8 mouse cellular contexts compared by ENCODE assay signal in the genomic region with DNA sequence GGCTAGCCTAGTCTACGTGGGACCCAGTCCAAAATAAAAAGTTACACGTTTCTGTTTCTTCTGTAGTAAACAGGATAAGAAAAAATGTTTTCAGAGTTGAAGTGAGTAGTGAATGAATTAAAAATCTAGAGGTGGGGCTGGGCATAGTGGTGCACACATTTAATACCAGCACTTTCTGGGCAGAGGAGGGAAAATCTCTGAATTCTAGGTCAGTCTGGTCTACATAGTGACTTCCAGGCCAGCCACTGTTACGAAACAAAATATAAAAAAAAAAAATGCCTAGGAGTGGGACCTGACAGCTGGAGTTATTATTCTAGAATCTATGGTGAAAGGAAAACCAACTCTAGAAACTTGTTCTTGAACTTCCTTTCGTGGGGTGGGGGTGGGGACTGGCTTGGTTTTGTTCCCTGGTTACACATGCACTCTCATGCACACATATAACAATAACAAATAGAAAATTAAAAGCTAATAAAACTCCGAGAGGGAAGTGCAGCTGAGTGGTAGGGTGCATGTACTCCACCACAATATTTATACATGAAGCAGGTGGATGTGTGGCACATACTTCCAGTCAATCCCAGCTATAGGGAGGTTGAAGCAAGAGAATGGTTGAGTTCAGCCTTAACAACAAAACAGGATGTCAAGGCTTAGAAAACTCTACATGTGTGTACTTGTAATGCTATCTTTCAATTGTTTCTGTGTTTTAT. TPM values are rescaled to one million over a fixed set of nuclear protein-coding genes. Genes with fewer than 3 reads are reported as not detected.
A peak's percentile ranks its signal among the peaks of the same experiment; 100 is the strongest.
DNase-seq lines count a peak whose midpoint lies in the region; ATAC-seq lines count a peak whose summit lies in the region.

No protein-coding gene starts in this region.

- H3K4me1 ChIP-seq in liver, embryonic 11.5 days (replicated peaks; ENCODE audit: control insufficient read depth, insufficient read depth, low read length): peaks cover 21% of the 10 kb centered on the region
- peaks cover 30% of the 10 kb centered on the region for H3K4me1 ChIP-seq in forebrain, embryonic 10.5 days
- peaks cover 19% of the 10 kb centered on the region for H3K4me1 ChIP-seq in intestine, embryonic 16.5 days (ENCODE audit: control insufficient read depth, insufficient read depth, low read length)
- H3K4me1 ChIP-seq in neural tube, embryonic 12.5 days: peaks cover 12% of the 10 kb centered on the region

- no peak for DNase-seq in liver, embryonic 11.5 days (ENCODE audit: low spot score)
- no peak for DNase-seq in liver
- DNase-seq in forebrain, embryonic 10.5 days (ENCODE audit: extremely low spot score, low spot score): no peak
- no peak for DNase-seq in right cerebral cortex, postnatal 10 days (ENCODE audit: low spot score in 2 of 2)
- DNase-seq in gastrocnemius, postnatal 25 days: no peak

- no peaks in the 10 kb centered on the region for H3K27me3 ChIP-seq in liver, embryonic 11.5 days (replicated peaks; ENCODE audit: control insufficient read depth, insufficient read depth, low read length)
- no peaks in the 10 kb centered on the region for H3K27me3 ChIP-seq in forebrain, embryonic 10.5 days (ENCODE audit: poor library complexity, severe bottlenecking)
- H3K27me3 ChIP-seq in intestine, embryonic 16.5 days (replicated peaks; ENCODE audit: control insufficient read depth, insufficient read depth, low read length): no peaks in the 10 kb centered on the region
- no peaks in the 10 kb centered on the region for H3K27me3 ChIP-seq in neural tube, embryonic 12.5 days (replicated peaks)

- peaks cover 6% of the 10 kb centered on the region; the same call in 1 of the 2 replicates for H3K36me3 ChIP-seq in liver, embryonic 11.5 days (ENCODE audit: control insufficient read depth, insufficient read depth, low read length)
- peaks cover 27% of the 10 kb centered on the region for H3K36me3 ChIP-seq in forebrain, embryonic 10.5 days (replicated peaks)
- no peaks in the 10 kb centered on the region for H3K36me3 ChIP-seq in intestine, embryonic 16.5 days (ENCODE audit: control insufficient read depth, insufficient read depth, low read length)
- H3K36me3 ChIP-seq in neural tube, embryonic 12.5 days: 0 out of 2 replicates have a peak, but pooled peaks cover 5% of the 10 kb centered on the region

- no peak for ATAC-seq in liver, embryonic 11.5 days (replicated peaks; ENCODE audit: low FRiP score)
- no peak for ATAC-seq in intestine, embryonic 16.5 days
- peak; percentile 31; the same call in 1 of the 2 replicates for ATAC-seq in neural tube, embryonic 12.5 days (ENCODE audit: low FRiP score, low read depth)
- ATAC-seq in activated CD4-positive, CD25-positive, alpha-beta regulatory T cell, adult 4 months: no peak

- H3K9me3 ChIP-seq in liver, embryonic 11.5 days (ENCODE audit: control insufficient read depth, low read length): no peaks in the 10 kb centered on the region
- H3K9me3 ChIP-seq in forebrain, embryonic 10.5 days: no peaks in the 10 kb centered on the region
- no peaks in the 10 kb centered on the region for H3K9me3 ChIP-seq in intestine, embryonic 16.5 days (ENCODE audit: control insufficient read depth, low read length)
- no peaks in the 10 kb centered on the region for H3K9me3 ChIP-seq in neural tube, embryonic 12.5 days

- peak overlapping the region; percentile 91 for H3K4me2 ChIP-seq in liver, embryonic 11.5 days
- peak overlapping the region; percentile 61 for H3K4me2 ChIP-seq in intestine, embryonic 16.5 days (ENCODE audit: low read depth, low read length)
- H3K4me2 ChIP-seq in neural tube, embryonic 12.5 days (replicated peaks): peak overlapping the region; percentile 82

- 42% methylated on average over 5 of the region's 5 CpGs for WGBS in liver, embryonic 11.5 days
- WGBS in forebrain, embryonic 10.5 days: 51% methylated on average over 5 of the region's 5 CpGs
- WGBS in intestine, embryonic 16.5 days: 43% methylated on average over 5 of the region's 5 CpGs
- WGBS in neural tube, embryonic 12.5 days: 58% methylated on average over 5 of the region's 5 CpGs

- H3K27ac ChIP-seq in liver, embryonic 11.5 days (ENCODE audit: low read depth, low read length): no peak overlapping the region
- 0 out of 2 replicates have a peak overlapping the region, but pooled peaks have one; percentile 51 for H3K27ac ChIP-seq in forebrain, embryonic 10.5 days
- H3K27ac ChIP-seq in intestine, embryonic 16.5 days (ENCODE audit: low read length): no peak overlapping the region
- no peak overlapping the region for H3K27ac ChIP-seq in neural tube, embryonic 12.5 days

- H3K9ac ChIP-seq in liver, embryonic 11.5 days (ENCODE audit: low read depth, low read length): no peak overlapping the region
- H3K9ac ChIP-seq in intestine, embryonic 16.5 days (ENCODE audit: low read depth, low read length): peak overlapping the region; percentile 93; the same call in 1 of the 2 replicates
- H3K9ac ChIP-seq in neural tube, embryonic 12.5 days: no peak overlapping the region

- no peak overlapping the region; the same call in 1 of the 2 replicates for H3K4me3 ChIP-seq in liver, embryonic 11.5 days (ENCODE audit: low read depth, low read length)
- peak overlapping the region; percentile 79 for H3K4me3 ChIP-seq in forebrain, embryonic 10.5 days
- peak overlapping the region; percentile 97 for H3K4me3 ChIP-seq in intestine, embryonic 16.5 days (ENCODE audit: low read length)
- peak overlapping the region; percentile 91 for H3K4me3 ChIP-seq in neural tube, embryonic 12.5 days

RNA-seq across cellular contexts. Expression of gene Ccdc117, which starts 0.6 kb away (rescaled TPM):
- 22.3 and 24.6 TPM in 2 replicates for polyA plus RNA-seq in liver, embryonic 11.5 days (2014; fragmentation: Nextera tagmentation; extraction: Ambion mirVana)
- 21.5 and 27.2 TPM in 2 replicates for polyA plus RNA-seq in forebrain, embryonic 10.5 days (2016; fragmentation: Nextera tagmentation; extraction: Ambion mirVana)
- polyA plus RNA-seq in intestine, embryonic 16.5 days (2015; fragmentation: Nextera tagmentation; extraction: Ambion mirVana): 11.1 and 11.9 TPM in 2 replicates
- 22.3 and 23.5 TPM in 2 replicates for polyA plus RNA-seq in neural tube, embryonic 12.5 days (2016; fragmentation: Nextera tagmentation; extraction: Ambion mirVana)
- 1 to 10 TPM; 3.5 to 4.2 TPM for polyA plus RNA-seq in activated CD4-positive, CD25-positive, alpha-beta regulatory T cell, adult 4 months (2017; shearing (Covaris generic))
- total RNA-seq in gastrocnemius, postnatal 25 days (2021): 10 to 100 TPM; 14.9 to 15.6 TPM

RNA-seq across cellular contexts. Expression of gene Xbp1, which starts 22.2 kb away (rescaled TPM):
- polyA plus RNA-seq in liver, embryonic 11.5 days (2014; fragmentation: Nextera tagmentation; extraction: Ambion mirVana): 149 TPM in 2 replicates
- polyA plus RNA-seq in forebrain, embryonic 10.5 days (2016; fragmentation: Nextera tagmentation; extraction: Ambion mirVana): 93.9 and 99.6 TPM in 2 replicates
- polyA plus RNA-seq in intestine, embryonic 16.5 days (2015; fragmentation: Nextera tagmentation; extraction: Ambion mirVana): 222 and 249 TPM in 2 replicates
- 132 and 141 TPM in 2 replicates for polyA plus RNA-seq in neural tube, embryonic 12.5 days (2016; fragmentation: Nextera tagmentation; extraction: Ambion mirVana)
- 10 to 100 TPM; 52.4 to 55.6 TPM for polyA plus RNA-seq in activated CD4-positive, CD25-positive, alpha-beta regulatory T cell, adult 4 months (2017; shearing (Covaris generic))
- total RNA-seq in gastrocnemius, postnatal 25 days (2021): 10 to 100 TPM; 53.0 to 60.9 TPM

RNA-seq across cellular contexts. Expression of gene Ankrd36, which starts 26.9 kb away (rescaled TPM):
- polyA plus RNA-seq in liver, embryonic 11.5 days (2014; fragmentation: Nextera tagmentation; extraction: Ambion mirVana): 0.73 and 0.82 TPM in 2 replicates
- not detected in 2 replicates for polyA plus RNA-seq in forebrain, embryonic 10.5 days (2016; fragmentation: Nextera tagmentation; extraction: Ambion mirVana)
- not detected in 2 replicates for polyA plus RNA-seq in intestine, embryonic 16.5 days (2015; fragmentation: Nextera tagmentation; extraction: Ambion mirVana)
- not detected in 2 replicates for polyA plus RNA-seq in neural tube, embryonic 12.5 days (2016; fragmentation: Nextera tagmentation; extraction: Ambion mirVana)
- not detected for polyA plus RNA-seq in activated CD4-positive, CD25-positive, alpha-beta regulatory T cell, adult 4 months (2017; shearing (Covaris generic))
- total RNA-seq in gastrocnemius, postnatal 25 days (2021): not detected
